Mouse (Mus musculus): ENCODE data around the gene Ccdc91.

The Ccdc91 gene

DNA sequence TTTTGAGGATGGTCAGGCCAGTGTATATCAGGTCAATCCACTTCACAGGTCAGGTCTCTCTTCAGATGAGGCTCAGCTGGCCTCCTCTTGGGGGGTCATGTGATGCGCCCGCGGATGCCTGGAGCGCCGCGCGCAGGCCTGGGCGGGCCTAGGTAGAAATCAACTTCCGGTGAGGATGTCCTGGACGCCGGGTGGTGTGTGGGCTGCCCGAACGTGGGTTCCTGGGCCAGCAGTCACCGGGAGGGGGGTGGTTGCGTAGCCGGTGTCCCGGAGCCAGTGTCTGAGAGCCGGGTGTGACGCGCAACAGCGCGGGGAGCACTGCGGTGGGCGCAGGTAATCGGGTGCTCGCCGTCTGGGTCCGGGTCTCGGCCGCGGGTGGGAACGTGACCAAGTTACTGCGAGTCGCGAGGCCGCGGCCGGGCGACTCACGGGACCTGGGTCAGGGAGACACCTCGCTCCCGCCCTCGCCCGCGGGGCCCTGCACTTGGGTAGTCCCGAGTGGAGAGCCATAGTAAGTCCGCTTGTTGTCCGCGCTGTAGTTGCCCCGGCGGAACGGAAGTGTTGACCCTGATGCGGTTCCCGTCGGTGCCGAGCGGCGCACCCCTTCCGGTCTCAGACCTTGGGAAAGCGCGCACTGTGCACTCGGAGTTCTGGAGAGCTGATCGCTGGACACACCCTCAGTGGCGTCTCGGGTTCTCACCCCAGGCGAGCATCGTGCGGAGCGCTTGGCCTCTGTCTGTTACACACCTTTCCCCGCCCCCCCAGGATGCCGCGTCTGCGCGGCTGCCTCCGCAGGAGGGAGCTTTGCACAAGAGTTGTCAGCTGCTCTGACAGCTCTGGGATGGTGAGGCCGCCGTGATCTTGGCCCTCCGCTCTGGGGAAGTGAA is at the start of gene Ccdc91:
Ccdc91 (plus strand) TSS at position 102 of the 887 bp plus-strand sequence.
- peak; percentile 89 to 92 for DNase-seq

DNA sequence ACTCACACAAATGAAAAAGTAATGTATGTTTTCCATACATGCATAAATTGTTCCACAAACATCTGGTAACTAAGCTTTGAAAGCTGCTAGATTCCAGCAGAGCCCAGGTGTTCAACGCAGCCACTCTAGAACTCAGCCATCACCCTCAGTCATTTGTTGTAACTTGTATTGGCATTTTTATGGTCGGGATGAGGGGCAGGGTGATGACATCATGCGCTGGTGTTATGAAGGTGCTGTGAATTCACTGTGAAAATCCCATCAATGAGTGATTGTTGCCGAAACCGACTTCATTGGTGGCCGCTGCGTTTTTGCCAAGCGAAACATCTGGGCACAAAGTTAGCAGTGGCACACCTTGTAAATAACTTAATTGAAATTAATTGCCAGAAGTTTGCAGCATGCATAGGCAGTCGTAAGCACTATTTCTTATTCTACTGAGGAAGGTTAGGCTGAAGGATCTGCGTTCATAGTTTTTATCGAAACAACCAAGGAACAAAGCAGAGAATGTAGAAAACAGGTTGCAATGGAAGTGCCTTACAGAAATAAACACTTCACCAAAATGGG is 48.6 kb upstream of the Ccdc91 start:
- DNase-seq: no peak

DNA sequence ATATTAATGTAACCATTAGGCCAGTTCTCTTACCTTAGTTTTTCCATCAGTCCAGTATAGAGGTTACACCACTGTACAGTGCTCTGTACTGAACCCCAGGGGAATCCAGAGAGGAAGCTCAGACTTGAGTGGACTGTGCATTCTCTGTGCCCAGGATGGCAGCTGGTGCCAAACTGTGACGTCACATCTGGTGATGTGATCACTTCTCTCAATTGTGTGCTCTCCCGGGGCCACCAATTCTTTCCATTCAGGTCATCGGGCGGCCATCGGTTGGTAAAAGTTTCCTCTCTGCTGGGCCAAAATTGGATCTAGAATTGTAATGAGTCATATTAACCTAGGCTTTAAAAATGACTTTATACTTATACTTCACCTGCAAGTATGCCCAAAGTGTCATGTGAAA is 19.9 kb upstream of the Ccdc91 start:
- no peak for DNase-seq

DNA sequence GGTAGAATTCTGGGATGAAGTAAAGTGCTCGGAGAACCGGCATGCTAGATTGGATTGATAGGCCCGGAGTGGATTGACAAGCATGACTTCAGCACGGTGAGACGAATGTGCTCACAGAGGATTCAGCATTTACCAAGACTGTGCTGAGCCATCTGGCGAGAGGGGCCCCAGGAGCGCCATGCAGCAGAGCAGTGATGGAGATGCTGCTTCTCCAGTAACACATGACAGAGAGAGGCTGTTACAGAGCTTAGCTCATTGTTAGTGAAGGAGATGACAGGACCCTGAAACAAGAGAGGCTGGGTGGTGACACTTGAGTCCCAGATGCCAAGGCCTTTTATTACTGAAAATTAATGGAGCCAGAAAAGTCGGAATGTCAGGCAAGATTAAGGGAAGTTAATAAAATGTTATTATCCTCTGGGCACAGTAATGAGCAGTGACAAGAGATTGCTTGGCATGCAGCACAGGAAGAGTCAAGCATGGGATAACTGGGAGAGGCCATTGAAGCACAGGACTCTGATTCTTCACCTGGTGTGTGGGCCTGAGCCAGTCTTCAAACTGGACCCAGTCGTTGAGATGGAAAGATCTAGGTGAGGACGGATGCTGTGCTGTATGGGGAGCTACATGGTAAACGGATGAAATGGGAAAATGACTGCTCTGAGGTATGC is 16.9 kb upstream of the Ccdc91 start:
- DNase-seq: no peak

DNA sequence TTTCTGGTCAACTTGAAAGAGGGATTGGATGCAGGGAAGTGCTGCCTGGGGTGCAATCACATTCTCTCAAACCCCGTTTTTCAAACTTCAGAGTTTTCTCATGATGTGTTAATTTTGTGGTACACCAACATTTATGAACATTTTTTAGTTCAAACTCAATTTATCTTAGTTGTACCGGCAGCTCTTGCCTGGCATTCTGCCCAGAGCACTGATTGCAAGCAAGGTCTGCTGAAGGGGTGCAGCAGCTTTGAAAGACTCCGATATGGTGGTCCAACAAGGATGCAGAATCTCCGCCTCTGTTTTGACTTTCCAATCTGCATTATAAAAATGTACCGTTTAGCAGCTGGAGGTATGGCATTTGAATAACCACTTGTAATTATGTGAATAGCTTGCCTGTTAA is 5.6 kb upstream of the Ccdc91 start:
- DNase-seq: no peak

DNA sequence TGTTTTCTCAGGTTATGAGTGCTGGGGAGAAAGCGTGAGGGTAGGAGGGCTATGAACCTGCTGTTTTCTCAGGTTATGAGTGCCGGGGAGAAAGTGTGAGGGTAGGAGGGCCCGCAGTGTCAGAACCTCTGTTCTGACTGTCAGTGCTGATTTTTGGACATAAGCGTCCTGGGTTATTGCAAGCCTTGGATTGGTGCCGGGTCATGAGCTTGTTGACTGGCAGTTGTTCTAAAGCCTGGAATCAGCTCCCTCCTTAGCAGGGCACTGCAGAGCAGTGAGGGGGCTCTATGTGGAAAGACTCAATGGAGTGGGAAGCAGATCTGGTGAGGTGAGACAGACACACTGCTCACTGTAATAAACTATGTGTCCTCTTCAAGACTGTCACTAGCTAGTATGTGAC is 5.5 kb downstream of the Ccdc91 start:
- DNase-seq: no peak

DNA sequence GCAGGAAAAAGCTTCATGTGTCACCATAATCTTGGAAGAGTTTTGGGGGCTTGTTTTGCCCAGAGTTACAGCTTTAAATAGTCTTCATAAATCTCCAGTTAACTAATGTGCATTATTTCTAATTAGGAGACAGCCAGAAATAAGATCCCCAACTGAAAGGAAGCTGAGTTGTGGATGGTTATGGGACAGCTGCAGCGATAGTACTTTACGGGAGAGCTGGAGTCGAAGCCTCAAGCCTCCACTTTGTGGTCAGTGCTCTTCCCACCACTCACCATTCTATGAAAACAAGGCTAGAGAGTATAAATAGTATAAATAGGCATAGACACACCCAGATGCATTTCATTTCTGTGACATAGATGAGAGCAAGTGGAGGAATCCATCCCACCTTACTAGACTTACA is 14.5 kb downstream of the Ccdc91 start:
- no peak for DNase-seq

DNA sequence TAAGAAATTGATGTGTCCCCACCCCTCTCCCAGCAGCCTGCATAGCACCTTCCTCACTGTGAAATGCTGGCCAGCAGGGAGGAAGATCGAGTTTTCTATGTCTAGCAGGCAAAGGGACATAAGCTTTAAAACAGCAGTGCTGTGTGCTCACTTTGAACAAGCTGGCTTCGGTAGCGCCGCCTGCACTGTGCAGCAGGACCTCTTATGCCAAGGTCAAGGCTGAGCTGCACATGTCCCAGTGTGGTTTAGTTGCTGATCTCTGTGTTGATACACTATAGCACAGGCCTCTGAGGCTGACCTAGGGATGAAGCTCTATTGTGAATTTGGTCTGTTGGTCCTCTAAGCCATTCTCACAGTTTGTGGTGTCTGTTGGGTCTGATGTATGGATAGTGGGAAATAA is 16.9 kb downstream of the Ccdc91 start:
- no peak for DNase-seq

DNA sequence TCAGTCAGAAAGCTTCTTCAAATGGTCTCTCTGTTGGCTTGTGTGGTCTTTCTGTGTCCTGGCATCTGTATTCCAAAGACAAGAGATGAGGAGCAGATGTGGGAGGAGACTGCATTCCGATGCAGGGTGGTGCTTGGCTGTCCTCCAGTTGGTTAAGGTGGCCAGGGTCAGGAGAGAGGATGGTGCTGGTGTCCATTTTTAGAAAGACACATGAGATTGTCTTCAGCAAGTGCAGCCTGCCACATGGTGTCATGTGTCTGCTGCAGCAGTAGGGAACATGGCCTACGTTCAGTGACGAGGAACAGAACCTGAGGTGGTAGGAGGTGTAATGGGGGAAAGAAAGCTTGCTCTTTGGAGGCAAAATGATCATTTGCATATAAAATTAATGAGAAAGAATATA is 25.8 kb downstream of the Ccdc91 start:
- DNase-seq: no peak

DNA sequence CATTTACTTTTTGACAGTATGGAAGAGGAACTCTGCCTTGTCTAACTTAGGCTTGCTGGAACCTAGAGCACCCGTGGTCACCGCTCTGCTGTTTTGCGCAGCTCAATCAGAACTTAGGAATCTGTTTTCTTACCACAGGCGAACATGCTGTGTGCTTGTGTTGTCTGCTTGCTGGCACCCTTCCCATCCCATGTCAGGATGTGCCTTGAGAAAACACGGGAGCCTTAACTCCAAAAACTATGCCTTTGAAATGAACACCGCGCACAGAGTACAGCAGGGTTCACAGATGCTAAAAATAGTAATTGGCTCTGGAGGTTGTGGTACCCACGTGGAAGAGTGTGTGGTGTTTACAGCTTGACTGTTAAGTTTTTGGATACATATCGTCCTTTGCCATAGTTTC is 30.4 kb downstream of the Ccdc91 start:
- no peak for DNase-seq

DNA sequence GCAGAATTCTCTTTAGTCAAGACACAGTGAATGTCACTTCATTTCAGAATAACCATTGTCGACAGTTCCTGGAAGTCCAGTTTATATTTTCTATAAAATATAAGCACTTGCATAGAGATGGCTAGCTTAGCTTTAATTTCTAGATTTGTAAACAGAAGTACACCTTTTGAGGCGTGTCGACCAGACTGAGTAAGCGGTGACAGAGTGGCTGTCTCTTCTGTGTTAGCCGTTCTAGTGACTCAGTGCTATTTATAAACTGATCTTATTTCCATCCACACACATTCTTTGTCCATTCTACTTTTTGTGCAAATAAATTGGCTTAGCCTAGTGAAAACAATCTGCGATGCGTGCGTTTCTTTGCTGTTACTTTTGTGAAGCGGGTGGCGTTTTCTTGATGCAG is 30.9 kb downstream of the Ccdc91 start:
- DNase-seq: no peak

DNA sequence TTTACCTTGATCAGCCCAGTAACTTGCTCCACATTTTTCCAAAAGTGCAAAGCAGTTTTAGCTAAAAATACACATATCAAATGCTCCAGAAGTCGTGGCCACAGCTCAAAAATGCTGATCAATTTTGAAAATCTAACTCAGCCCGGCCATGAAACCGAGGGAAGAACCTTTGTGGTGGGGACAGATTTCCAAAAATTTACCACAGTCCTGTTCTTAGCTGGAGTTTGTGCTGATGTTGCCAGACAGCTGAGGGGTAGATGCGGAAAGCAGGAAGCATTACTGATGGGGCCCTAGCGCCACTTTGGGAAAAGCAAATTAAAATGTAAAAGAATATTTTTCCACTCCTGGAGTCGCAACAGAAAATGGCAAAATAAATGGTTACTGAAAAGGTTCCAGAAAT is 31.6 kb downstream of the Ccdc91 start:
- no peak for DNase-seq

DNA sequence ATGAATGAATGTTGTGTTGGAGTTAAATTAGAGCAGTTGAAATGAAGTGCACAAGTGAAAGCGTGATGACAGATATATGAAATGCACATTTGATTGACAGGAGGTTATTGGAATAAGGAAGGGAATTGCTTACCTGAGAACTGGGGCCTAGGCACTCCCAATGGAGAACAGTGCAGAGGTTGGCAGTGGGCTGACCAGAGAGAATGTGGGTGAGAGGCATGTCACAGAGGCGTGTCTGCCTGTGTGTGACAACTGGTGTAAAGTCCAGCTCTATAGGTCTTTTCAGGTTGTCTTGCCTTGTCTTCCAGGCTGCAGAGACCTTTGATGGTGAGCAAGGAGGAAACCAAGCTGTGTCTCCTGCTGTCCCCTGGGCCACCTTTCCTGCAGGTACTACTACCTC is 34.9 kb downstream of the Ccdc91 start:
- no peak for DNase-seq

DNA sequence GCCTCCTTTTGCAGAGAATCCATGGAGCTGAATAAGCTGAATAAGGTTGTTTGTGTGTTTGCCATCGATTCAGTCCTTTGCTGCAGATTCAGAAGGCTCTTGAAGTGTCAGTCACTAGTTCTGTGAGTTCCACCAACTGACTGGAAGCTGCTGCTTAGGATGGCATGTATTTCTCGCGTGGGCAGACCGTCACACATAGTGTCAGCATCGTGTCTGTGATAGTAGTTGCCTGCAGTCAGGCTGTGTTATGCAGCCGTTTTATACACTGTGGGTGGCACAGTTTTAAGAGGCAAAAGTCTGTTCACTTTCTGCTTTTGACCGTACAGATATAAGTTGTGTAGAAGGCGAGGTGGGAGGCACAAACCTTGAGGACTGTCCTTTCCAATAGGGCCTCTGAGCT is 42.3 kb downstream of the Ccdc91 start:
- no peak for DNase-seq

DNA sequence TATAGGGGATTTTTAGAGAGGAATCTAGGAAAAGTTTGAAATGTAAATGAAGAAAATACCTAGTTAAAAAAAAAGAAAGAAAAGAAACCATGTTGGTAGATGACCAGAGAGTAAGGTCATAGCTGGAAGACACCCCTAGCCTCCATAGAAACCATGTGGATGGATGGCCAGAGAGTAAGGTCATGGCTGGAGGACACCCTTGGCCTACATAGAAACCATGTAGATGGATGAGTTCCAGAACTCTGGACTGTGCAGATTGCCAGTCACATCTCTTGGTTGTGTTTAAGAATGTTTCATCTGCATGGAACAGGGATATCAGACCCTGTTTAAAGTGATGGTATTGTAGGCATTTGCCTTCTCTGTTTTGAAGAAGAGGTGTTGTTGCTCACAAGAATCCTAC is 49.6 kb downstream of the Ccdc91 start:
- no peak for DNase-seq

DNA sequence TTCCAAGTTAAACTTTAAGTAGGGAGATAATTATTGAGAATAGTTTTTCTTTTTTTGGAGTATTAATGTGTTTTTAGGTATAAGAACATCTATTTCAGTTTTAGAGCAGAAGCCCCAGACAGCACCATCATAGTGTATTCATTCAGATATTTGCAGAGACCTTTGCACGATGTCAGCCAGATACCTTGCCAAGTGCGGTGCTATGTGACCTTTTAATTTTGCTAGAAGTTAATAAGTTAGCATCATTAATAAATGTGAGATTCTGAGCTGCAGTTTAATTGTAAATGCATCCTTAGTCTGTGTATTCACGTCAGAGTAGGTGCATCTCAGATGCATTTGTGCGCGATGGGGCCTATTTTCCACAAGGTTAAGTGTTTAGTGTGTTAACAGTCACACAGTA is 59.3 kb downstream of the Ccdc91 start:
- peak in 1 of 2 experiments; percentile 19 for DNase-seq

DNA sequence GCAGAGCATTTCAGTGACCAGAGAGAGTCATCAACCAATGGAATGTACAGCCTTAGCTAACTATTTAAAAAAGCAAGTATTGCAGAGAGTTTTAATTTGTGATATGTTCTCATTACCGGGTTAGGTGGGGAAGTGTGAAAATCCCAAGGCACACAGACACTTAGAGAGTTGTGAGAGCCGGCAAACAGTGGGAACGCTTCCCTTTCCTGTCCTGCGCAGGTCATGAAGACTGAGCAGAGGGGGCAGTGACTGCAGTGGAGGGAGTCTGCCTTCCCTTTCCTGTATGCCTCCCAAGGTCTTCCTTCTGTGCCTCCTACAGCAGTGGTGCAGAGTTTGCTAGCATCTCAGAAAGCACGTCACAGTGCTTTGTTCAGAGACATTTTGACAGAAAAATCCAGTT is 62.6 kb downstream of the Ccdc91 start:
- no peak for DNase-seq

DNA sequence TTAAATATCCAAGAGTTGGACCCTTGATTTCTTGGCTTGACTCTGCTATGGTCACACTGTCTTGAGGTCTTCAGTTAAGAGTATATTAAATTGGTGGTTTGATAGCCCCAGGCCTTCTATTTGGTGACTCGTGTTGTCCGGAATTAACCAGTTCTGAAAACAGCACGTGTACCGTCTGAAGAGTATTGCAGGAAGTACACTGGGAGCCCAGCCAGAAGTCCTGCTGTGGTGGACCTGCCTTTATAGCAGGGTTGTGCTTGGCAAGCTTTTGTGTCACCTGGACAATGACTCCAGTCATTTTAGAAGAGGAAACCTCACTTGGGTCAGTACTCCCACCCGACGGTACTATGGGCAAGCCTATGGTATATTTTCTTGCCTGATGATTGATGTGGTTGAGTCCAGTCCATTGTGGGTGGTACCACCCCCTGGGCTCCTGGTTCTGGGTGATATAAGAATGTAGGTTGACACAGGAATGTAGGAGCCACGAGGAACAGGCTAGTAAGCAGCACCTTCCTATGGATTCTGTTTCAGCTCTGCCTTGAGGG is 63.5 kb downstream of the Ccdc91 start:
- DNase-seq: peak; percentile 11 to 52

DNA sequence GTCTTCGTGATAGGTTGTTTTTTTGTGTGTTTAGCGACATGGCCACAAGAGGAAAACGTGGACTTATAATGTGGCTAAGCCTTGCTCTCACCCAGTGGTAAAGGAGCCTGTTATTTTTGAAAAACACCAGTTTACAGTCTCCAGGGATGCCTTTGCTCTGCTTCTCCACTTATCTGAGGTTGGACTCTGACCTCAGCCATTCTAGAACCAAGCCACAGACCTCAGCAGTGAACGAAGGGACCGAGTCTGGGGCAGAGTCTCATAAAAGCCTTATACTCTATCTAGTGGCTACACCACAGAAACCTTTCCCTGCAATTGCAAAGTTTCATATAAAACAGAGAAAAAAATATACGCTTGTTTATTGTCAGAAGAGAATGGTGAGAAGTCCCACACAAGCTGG is 65.3 kb downstream of the Ccdc91 start:
- peak in 1 of 2 experiments; percentile 18 for DNase-seq

DNA sequence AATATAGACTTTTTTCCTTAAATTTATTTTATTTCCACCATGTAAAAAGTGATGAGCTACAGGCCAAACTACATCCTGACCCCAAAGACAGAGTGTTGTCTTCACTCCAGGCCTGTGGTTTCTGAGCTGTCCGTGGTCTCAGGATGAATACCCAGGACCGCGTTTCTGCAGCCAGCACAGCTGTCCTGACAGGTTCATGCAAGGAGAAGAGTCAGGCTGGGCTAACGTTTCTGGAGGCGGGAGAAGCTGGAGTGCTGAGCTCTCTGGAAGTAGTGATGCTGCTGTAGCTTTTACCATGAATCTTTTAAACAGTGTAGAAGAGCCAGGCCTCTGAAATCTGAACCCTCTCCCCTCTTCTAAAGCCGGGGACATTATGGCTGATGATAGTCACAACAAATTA is 80.0 kb downstream of the Ccdc91 start:
- no peak for DNase-seq

DNA sequence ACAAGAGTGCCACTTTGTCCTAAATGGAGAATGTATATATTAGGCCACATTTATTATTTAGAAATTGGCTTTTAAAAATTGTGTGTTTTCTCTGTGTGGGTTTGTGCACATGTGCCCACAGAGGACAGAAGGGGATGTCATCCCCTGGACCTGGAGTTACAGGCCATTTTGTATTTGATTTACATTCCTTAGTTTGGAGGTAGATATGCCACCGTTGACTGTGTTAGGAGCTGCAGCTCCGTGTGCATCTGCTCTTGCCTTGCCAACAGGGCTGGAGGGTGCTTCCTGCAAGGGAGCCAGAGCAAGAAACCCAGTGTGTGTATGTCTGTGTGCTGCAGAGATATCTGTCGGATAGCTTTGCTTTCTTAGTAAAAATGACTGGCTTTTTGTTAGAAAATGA is 83.7 kb downstream of the Ccdc91 start:
- no peak for DNase-seq

DNA sequence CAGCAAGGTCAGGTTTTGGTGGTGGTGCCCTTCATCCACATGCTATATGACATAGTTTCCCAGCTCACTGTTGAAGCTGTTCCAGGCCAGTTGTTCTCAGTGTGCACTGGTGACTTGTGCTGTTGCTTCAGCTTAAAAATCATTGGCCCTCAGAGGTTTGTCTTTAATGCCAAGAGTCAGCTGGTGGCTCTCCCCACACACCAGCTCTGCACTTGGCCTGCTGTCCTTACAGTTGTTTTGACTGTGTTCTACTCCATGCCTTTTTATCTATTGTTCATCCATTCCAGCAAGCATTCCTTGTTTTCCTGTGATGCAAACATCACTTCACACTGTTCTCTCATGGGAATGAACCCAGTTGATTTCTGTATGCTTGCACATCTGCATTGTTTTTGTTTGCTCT is 84.8 kb downstream of the Ccdc91 start:
- DNase-seq: no peak

DNA sequence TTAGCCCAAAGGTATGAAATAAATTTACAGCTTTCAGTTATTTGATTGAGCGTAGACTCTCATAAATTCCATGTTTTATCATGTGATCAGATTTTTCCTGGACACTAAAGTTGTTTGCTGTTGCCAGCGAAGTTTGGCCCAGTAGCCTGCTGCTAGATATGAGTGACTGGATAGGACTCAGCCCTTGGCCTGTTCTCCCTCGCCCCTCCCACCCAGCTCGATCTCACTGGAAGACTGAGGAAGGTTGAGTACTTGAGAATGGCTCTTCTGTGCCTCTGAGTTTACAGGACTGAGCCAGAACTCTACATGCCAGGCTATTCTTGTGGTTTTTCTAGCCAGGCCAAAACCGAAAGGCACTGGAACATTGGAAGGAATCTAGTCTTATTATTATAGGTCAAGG is 93.6 kb downstream of the Ccdc91 start:
- no peak for DNase-seq

DNA sequence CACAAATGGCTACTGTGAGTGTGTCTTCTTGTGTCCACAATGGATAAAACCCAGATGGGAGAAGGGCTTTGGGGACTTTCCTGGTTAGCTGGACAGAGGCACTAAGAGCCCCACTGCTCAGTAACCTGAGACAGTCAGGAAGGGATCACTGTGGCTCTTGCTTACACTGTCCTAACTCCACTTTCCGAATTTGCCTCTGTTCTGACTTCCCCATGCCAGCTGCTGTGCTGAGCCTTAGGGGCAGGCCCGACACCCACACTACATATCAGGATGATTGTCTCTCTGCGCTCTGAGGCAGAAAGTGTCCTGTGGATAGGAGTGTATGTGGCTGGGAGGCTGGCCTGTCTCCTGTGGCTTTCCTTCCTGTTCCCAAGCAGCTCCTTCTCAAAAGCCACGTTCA is 97.5 kb downstream of the Ccdc91 start:
- no peak for DNase-seq
